In the genomic region with DNA sequence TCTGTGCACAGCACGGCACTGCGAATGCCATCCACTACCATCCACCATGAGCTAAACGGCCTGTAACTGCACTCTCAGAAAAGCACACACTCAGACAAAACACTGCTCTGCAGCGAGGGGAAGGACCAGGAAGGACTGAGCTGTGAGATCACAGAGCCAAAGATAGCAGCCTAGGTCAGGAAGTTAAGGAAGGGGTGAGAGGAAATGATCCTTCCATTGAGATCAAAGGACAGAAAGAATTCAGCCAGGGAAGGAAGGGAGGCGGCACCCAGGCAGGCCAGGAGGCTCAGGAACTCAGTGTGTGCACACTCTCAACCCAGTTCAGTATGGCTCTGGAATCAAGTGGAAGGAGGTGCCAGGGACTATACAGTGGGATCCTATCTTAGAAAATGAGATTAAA, we compare ENCODE assay signal across 9 mouse cellular contexts. TPM values are rescaled to one million over a fixed set of nuclear protein-coding genes. Genes with fewer than 3 reads are reported as not detected.
DNase-seq lines count a peak whose midpoint lies in the region; ATAC-seq and TF ChIP-seq lines count a peak whose summit lies in the region.
"Had no signal": no experiment of that assay in that cellular context is flagged by ENCODE, and none has a peak within 500 bp of the region (broad histone marks: within the 10 kb centered on the region; RNA-seq: fewer than 3 reads in every experiment).

No protein-coding gene starts in this region.

- no peak for TF ChIP-seq CTCF in layer of hippocampus, adult 2 months (conservative IDR thresholded peaks at IDR 0.05)

- H3K4me1 ChIP-seq in heart, embryonic 11.5 days (ENCODE audit: control insufficient read depth, insufficient read depth, low read length): peaks cover 11% of the 10 kb centered on the region
- H3K4me1 ChIP-seq in stomach, embryonic 15.5 days: no peaks in the 10 kb centered on the region

- H3K27me3 ChIP-seq in heart, embryonic 11.5 days (ENCODE audit: control insufficient read depth, insufficient read depth, low read length): no peaks in the 10 kb centered on the region
- H3K27me3 ChIP-seq in stomach, embryonic 15.5 days (replicated peaks): no peaks in the 10 kb centered on the region
- H3K27me3 ChIP-seq: Patski had no signal

- DNase-seq in layer of hippocampus, adult 2 months (ENCODE audit: low spot score in 2 of 2): no peak
- no peak for DNase-seq in layer of hippocampus, postnatal 25 days (ENCODE audit: extremely low spot score in 1 of 2, low spot score in 1 of 2)
- peak; percentile 55 for DNase-seq in kidney, postnatal 10 days
- DNase-seq in left cerebral cortex, postnatal 36 days (ENCODE audit: low spot score in 2 of 2): no peak
- no peak for DNase-seq in layer of hippocampus, adult 9-11 months

- no peak overlapping the region for H3K9ac ChIP-seq in heart, embryonic 11.5 days (ENCODE audit: low read depth, low read length)
- no peak overlapping the region for H3K9ac ChIP-seq in stomach, embryonic 15.5 days

- H3K27ac ChIP-seq in layer of hippocampus, adult 2 months: 0 out of 2 replicates have a peak overlapping the region, but pooled peaks have one; percentile 10
- H3K27ac ChIP-seq in heart, embryonic 11.5 days (ENCODE audit: low read depth, low read length): peak overlapping the region; percentile 80
- H3K27ac ChIP-seq in stomach, embryonic 15.5 days: no peak overlapping the region

- intact Hi-C loops in left cerebral cortex, postnatal 36 days (cut with DNase I): no loop called here

- 13% methylated on average over 5 of the region's 5 CpGs for WGBS in heart, embryonic 11.5 days (ENCODE audit: insufficient replicate concordance)
- WGBS in stomach, embryonic 15.5 days: 41% methylated on average over 5 of the region's 5 CpGs

- no peak overlapping the region for H3K4me2 ChIP-seq in heart, embryonic 11.5 days
- H3K4me2 ChIP-seq in stomach, embryonic 15.5 days: no peak overlapping the region

- ATAC-seq in heart, embryonic 11.5 days (replicated peaks; ENCODE audit: insufficient number of reproducible peaks, low FRiP score, low TSS enrichment): peak; percentile 77
- ATAC-seq in stomach, embryonic 15.5 days (ENCODE audit: insufficient read depth, low FRiP score, low read depth): peak; percentile 39; the same call in 1 of the 2 replicates
- no peak for ATAC-seq in monocyte, adult 5-6 weeks (replicated peaks; ENCODE audit: insufficient number of reproducible peaks, low FRiP score, low TSS enrichment, poor library complexity, severe bottlenecking)
- ATAC-seq: Patski had no signal

- no peak overlapping the region for H3K4me3 ChIP-seq in layer of hippocampus, adult 2 months
- no peak overlapping the region for H3K4me3 ChIP-seq in heart, embryonic 11.5 days (ENCODE audit: low read depth, low read length)
- no peak overlapping the region for H3K4me3 ChIP-seq in stomach, embryonic 15.5 days (replicated peaks)

- H3K9me3 ChIP-seq in heart, embryonic 11.5 days (replicated peaks; ENCODE audit: control insufficient read depth, low read length): peaks cover 3% of the 10 kb centered on the region; the same call in 1 of the 2 replicates
- no peaks in the 10 kb centered on the region for H3K9me3 ChIP-seq in stomach, embryonic 15.5 days

- H3K36me3 ChIP-seq in heart, embryonic 11.5 days (ENCODE audit: control insufficient read depth, insufficient read depth, low read length): peaks cover 6% of the 10 kb centered on the region; the same call in 1 of the 2 replicates
- H3K36me3 ChIP-seq in stomach, embryonic 15.5 days: no peaks in the 10 kb centered on the region

RNA-seq across cellular contexts. Expression of a gene that starts 14.1 kb away (rescaled TPM):
- total RNA-seq in layer of hippocampus, adult 2 months (2021): 10 to 100 TPM; 12.6 to 15.3 TPM
- total RNA-seq in layer of hippocampus, postnatal 25 days (2021): 10 to 100 TPM; 12.3 to 15.2 TPM
- 13.4 and 14.2 TPM in 2 replicates for polyA plus RNA-seq in heart, embryonic 11.5 days (2014; fragmentation: Nextera tagmentation; extraction: Ambion mirVana)
- 8.9 and 9.5 TPM in 2 replicates for polyA plus RNA-seq in stomach, embryonic 15.5 days (2015; fragmentation: Nextera tagmentation; extraction: Ambion mirVana)
- total RNA-seq in left cerebral cortex, postnatal 36 days (2021): 10 to 100 TPM; 11.6 to 13.1 TPM
- 7.3 to 11.4 TPM (median 9.6 TPM) in 3 replicates for total RNA-seq in monocyte, adult 5-6 weeks (2017)

RNA-seq across cellular contexts. Expression of a gene that starts 37.6 kb away (rescaled TPM):
- 100 to 1,000 TPM; 188 to 197 TPM for total RNA-seq in layer of hippocampus, adult 2 months (2021)
- 100 to 1,000 TPM; 195 to 223 TPM for total RNA-seq in layer of hippocampus, postnatal 25 days (2021)
- polyA plus RNA-seq in heart, embryonic 11.5 days (2014; fragmentation: Nextera tagmentation; extraction: Ambion mirVana): 377 TPM in 2 replicates
- polyA plus RNA-seq in stomach, embryonic 15.5 days (2015; fragmentation: Nextera tagmentation; extraction: Ambion mirVana): 372 and 389 TPM in 2 replicates
- 100 to 1,000 TPM; 198 to 199 TPM for total RNA-seq in left cerebral cortex, postnatal 36 days (2021)
- 60.0 to 80.9 TPM (median 77.6 TPM) in 3 replicates for total RNA-seq in monocyte, adult 5-6 weeks (2017)
